Mouse (Mus musculus): ENCODE measurements around the gene Slc34a1. TPM values are rescaled to one million over a fixed set of nuclear protein-coding genes. Genes with fewer than 3 reads are reported as not detected.
"Not testable (repeated sequence)": the region's sequence is repeated elsewhere in the genome, so short reads cannot be mapped to it uniquely, and the experiment has no call there.

Slc34a1 gene
- polyA plus RNA-seq, 1 experiment from 2014 or later: not detected

DNA sequence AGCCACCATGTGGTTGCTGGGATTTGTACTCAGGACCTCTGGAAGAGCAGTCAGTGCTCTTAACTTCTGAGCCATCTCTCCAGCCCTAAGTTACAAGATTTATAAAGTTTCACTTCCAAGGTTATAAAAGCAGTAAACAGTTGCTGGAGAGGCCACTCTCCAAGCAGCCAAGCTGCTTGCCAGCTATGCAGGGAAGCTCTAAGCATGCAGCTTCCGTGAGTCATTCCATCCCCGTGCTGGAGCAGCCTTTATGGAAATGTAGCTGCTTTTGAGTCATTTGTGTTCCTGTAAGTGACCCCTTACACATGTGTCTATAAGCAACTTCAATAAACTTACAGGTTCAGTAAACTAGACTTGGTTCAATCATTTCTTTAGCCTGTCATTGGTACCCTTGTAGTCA, 32.6 kb downstream of the Slc34a1 start:
- Histone ChIP-seq H3K9ac (ENCODE audit: low read length) (no peak overlapping the region), H3K36me3 (ENCODE audit: control insufficient read depth, insufficient read depth, low read length) (no peaks in the 10 kb centered on the region), H3K4me1 (ENCODE audit: control insufficient read depth, insufficient read depth, low read length) (no peaks in the 10 kb centered on the region), H3K9me3 (ENCODE audit: control insufficient read depth, low read length) (no peaks in the 10 kb centered on the region; the same call in 1 of the 2 replicates), H3K27ac (ENCODE audit: low read depth, low read length) (no peak overlapping the region), H3K4me2 (no peak overlapping the region), H3K4me3 (ENCODE audit: low read depth, low read length) (no peak overlapping the region), H3K27me3 (ENCODE audit: control insufficient read depth, insufficient read depth, low read length) (no peaks in the 10 kb centered on the region)
- ATAC-seq (ENCODE audit: low FRiP score) (no peak), DNase-seq (ENCODE audit: low spot score, missing footprints) (peak; percentile 23)
- WGBS: 95% methylated on average over 2 of the region's 2 CpGs

DNA sequence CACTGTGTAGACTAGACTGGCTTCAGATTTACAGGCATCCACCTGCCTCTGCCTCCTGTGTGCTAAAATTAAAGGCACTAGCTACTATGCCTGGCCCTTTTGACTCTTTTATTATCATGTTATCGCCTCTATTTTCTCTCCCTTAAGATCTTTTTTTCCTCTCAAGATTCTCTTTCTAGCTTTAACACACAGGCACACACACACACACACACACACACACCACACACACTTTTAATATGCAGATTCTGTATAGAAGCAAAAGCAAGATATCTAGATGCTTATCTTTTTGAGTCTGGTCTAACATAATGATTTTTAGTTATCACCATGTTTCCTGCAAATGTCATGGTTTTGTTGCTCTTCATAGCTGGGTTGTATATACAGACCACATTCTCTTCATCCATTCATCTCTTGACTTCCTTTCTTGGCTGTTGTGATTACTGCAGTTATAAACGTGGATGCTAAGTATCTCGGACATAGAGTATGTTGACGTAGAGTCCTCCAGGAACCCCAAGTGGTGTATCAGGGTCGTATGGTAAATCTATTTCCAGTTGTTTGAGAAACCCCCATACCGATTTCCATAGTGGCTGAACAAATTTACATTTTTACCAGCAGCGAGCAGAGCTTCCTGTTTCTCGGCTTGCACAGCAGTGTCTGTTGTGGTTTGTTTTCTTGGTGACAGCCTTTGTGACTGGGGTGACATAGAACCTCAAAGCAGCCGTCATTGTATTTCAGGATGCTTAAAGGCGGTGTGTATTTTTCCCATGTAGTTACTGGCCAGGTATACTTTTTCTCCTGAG, 34.1 kb downstream of the Slc34a1 start:
- no peaks in the 10 kb centered on the region for H3K27me3 ChIP-seq (ENCODE audit: control insufficient read depth, insufficient read depth, low read length)
- no peak overlapping the region for H3K9ac ChIP-seq (ENCODE audit: low read length)
- H3K27ac ChIP-seq (ENCODE audit: low read depth, low read length): no peak overlapping the region
- H3K4me2 ChIP-seq: no peak overlapping the region
- H3K4me3 ChIP-seq (ENCODE audit: low read depth, low read length): no peak overlapping the region
- no peaks in the 10 kb centered on the region; the same call in 1 of the 2 replicates for H3K9me3 ChIP-seq (ENCODE audit: control insufficient read depth, low read length)
- DNase-seq (ENCODE audit: low spot score, missing footprints) (peak; percentile 73), ATAC-seq (ENCODE audit: low FRiP score) (no peak)
- H3K36me3 ChIP-seq (ENCODE audit: control insufficient read depth, insufficient read depth, low read length): no peaks in the 10 kb centered on the region
- H3K4me1 ChIP-seq (ENCODE audit: control insufficient read depth, insufficient read depth, low read length): no peaks in the 10 kb centered on the region
- 78% methylated on average over 10 of the region's 10 CpGs for WGBS

DNA sequence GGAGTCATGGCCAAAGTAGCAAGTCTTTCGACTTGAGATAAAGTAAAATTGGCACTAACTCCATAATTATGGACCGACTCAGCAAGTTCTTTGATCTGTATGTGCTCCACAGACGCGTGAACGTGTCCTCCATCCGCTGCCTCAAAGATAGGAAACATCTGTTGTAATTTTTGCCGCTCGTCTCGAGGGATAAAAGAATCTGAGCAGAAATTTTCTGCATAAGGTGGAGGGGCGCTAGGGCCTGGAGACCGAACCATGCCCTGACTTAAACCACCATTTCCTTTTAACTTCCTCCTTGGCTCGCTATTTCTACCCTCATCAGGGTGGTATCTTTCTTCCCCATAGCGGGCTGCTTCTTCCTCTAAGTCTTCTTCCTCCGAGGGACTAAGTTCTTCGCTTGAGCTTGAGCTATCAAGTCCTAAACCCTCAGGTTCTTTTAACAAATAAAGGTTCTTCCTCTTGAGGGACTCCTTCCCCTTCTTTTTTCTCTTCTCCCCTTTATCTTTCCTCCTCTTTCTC, 39.2 kb downstream of the Slc34a1 start:
- not testable (repeated sequence) for H3K9ac ChIP-seq (ENCODE audit: low read length); H3K4me2 ChIP-seq
- 91% methylated on average over 15 of the region's 15 CpGs for WGBS

DNA sequence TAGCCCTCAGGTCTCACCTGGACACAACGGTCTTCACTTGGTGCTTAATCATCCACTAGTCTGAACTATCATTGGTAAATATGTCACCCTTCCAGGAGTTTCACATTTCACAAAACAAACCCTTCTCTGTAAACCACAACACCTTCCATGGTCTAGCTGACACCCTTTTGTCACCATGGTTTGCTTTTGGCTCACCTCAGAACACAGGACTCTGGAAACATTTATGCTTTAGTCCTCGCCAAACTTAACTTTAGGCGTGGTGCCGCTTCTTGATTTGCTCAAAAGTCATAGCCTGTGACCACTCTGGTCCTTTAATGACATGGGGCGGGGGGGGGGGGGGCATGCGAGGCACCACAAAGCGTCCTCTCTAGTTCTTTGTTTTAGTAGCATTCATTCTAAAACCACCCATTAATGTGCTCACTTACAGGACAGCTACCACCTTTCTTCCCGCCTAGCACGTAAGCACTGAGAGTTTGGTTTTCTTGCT, 45.9 kb downstream of the Slc34a1 start:
- Histone ChIP-seq H3K27me3 (ENCODE audit: control insufficient read depth, insufficient read depth, low read length) (no peaks in the 10 kb centered on the region), H3K4me2 (peak overlapping the region; percentile 84), H3K9me3 (ENCODE audit: control insufficient read depth, low read length) (no peaks in the 10 kb centered on the region), H3K27ac (ENCODE audit: low read depth, low read length) (no peak overlapping the region), H3K4me3 (ENCODE audit: low read depth, low read length) (peak overlapping the region; percentile 73), H3K36me3 (ENCODE audit: control insufficient read depth, insufficient read depth, low read length) (no peaks in the 10 kb centered on the region), H3K9ac (ENCODE audit: low read length) (peak overlapping the region; percentile 60), H3K4me1 (ENCODE audit: control insufficient read depth, insufficient read depth, low read length) (peaks cover 18% of the 10 kb centered on the region)
- DNase-seq (ENCODE audit: low spot score, missing footprints): peak; percentile 80
- no peak for ATAC-seq (ENCODE audit: low FRiP score)
- 49% methylated on average over 9 of the region's 9 CpGs for WGBS

More for the DNA sequence above, 39.2 kb downstream of the Slc34a1 start:
- not testable (repeated sequence) for H3K4me3 ChIP-seq (ENCODE audit: low read depth, low read length); H3K9me3 ChIP-seq (ENCODE audit: control insufficient read depth, low read length); H3K27ac ChIP-seq (ENCODE audit: low read depth, low read length); ATAC-seq (ENCODE audit: low FRiP score); H3K36me3 ChIP-seq (ENCODE audit: control insufficient read depth, insufficient read depth, low read length); DNase-seq (ENCODE audit: low spot score, missing footprints); H3K27me3 ChIP-seq (ENCODE audit: control insufficient read depth, insufficient read depth, low read length); H3K4me1 ChIP-seq (ENCODE audit: control insufficient read depth, insufficient read depth, low read length)

DNA sequence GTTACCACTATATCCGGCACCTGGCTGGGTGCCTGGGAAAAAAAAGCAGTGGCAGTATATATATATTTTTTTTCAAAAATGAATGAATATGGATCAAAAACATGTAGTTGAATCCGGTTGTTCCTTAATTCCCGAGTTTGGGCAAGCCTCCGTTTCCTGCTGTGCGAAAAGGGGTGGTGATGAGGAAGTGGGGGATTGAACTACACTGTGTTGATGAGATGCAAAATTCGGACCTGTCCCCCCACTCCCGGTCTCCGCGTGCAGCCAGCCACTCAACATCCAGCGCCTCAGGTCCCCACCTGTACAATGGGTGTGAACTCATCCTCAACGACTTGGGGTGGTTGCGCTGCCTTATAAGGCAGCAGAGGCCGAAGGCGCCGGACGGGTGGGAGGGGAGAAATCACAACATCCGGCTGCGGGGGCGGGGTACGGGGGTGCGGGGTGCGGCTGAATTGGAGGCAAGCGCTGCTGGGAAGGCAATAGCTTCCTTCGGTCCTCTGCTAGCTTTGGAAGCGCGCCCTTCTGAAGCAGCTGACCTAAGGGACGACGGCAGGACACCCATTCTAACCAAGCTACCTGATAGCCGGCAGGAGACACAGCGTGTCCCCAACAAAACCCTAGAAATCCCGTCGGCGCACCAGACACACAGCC, 46.4 kb downstream of the Slc34a1 start:
- Histone ChIP-seq H3K27me3 (ENCODE audit: control insufficient read depth, insufficient read depth, low read length) (no peaks in the 10 kb centered on the region), H3K27ac (ENCODE audit: low read depth, low read length) (peak overlapping the region; percentile 80), H3K4me2 (peak overlapping the region; percentile 84), H3K4me3 (ENCODE audit: low read depth, low read length) (peak overlapping the region; percentile 73), H3K36me3 (ENCODE audit: control insufficient read depth, insufficient read depth, low read length) (no peaks in the 10 kb centered on the region), H3K4me1 (ENCODE audit: control insufficient read depth, insufficient read depth, low read length) (peaks cover 18% of the 10 kb centered on the region), H3K9me3 (ENCODE audit: control insufficient read depth, low read length) (no peaks in the 10 kb centered on the region), H3K9ac (ENCODE audit: low read length) (peak overlapping the region; percentile 60)
- ATAC-seq (ENCODE audit: low FRiP score) (peak; percentile 62), DNase-seq (ENCODE audit: low spot score, missing footprints) (no peak)
- 1% methylated on average over 33 of the region's 33 CpGs for WGBS

DNA sequence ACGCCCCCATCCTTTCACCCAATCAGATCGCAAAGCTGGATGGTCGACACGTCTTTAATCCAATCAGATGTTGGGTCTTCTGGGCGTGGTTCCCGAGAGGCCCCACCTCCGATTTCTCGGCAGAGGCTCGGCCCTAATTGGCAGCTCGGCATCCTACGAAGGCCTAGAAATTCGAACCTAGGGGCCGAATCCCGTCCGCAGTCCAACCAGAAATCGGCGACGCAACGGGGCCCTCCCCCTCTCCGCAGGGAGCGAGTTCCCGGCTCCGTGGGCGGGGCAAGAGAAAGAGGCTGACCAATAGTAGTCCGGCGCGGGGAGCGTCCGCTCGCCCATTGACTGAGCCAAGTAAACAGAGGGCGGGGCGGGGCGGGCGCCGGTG, 46.9 kb downstream of the Slc34a1 start, which contains the start of gene Grk6:
Gene Grk6, plus strand, starts transcription at position 136 of the 379 bp plus-strand sequence.
- DNase-seq (ENCODE audit: low spot score, missing footprints) (peak; percentile 100), ATAC-seq (ENCODE audit: low FRiP score) (peak; percentile 97)
- no peaks in the 10 kb centered on the region for H3K9me3 ChIP-seq (ENCODE audit: control insufficient read depth, low read length)
- H3K27me3 ChIP-seq (ENCODE audit: control insufficient read depth, insufficient read depth, low read length): no peaks in the 10 kb centered on the region
- H3K9ac ChIP-seq (ENCODE audit: low read length): peak within 1 kb of the TSS; percentile 94
- under 1% methylated on average over 34 of the region's 35 CpGs for WGBS
- no peaks in the 10 kb centered on the region for H3K36me3 ChIP-seq (ENCODE audit: control insufficient read depth, insufficient read depth, low read length)
- H3K4me3 ChIP-seq (ENCODE audit: low read depth, low read length): peak within 1 kb of the TSS; percentile 73
- peaks cover 18% of the 10 kb centered on the region for H3K4me1 ChIP-seq (ENCODE audit: control insufficient read depth, insufficient read depth, low read length)
- peak within 1 kb of the TSS; percentile 83 for H3K27ac ChIP-seq (ENCODE audit: low read depth, low read length)
- H3K4me2 ChIP-seq: peak within 1 kb of the TSS; percentile 84

DNA sequence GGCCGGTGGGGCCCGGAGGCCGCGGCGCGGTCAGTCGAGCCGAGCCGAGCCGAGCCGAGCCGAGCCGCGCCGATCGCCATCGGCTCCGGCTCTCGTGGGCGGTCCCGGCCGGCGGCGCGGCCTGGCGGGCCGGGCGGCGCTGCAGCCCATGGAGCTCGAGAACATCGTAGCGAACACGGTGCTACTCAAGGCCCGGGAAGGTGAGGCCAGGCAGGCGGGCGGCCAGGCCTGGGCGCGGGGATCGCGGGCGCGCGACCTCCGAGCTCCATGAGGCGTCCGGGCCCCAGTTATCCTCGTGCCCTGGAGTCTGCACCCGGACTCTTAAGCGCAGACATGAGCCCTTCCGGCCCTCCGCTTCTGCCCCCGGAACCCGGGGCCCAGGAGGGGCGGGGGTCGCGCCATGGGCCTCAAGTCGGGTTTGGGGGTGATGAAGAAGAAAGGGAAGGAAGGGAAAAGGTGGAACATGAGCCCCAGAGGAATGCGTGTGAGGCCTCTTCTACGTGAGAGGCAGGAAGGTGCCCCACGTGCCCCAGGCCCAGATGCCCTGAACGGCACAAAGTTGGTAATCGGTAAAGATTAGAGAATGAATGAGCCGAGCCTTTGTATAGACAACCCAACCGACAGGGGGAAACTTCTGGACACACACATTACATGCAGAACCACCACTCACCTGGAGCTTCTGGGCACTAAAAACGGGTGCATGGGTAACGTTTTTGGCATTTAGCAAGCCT, 47.5 kb downstream of the Slc34a1 start:
- no peak for ATAC-seq (ENCODE audit: low FRiP score)
- Histone ChIP-seq H3K27ac (ENCODE audit: low read depth, low read length) (peak overlapping the region; percentile 83), H3K9me3 (ENCODE audit: control insufficient read depth, low read length) (no peaks in the 10 kb centered on the region), H3K27me3 (ENCODE audit: control insufficient read depth, insufficient read depth, low read length) (no peaks in the 10 kb centered on the region), H3K36me3 (ENCODE audit: control insufficient read depth, insufficient read depth, low read length) (peaks cover 1% of the 10 kb centered on the region; the same call in 1 of the 2 replicates), H3K9ac (ENCODE audit: low read length) (peak overlapping the region; percentile 94), H3K4me2 (peak overlapping the region; percentile 84), H3K4me1 (ENCODE audit: control insufficient read depth, insufficient read depth, low read length) (peaks cover 18% of the 10 kb centered on the region), H3K4me3 (ENCODE audit: low read depth, low read length) (peak overlapping the region; percentile 73)
- DNase-seq (ENCODE audit: low spot score, missing footprints): peak; percentile 96
- under 1% methylated on average over 50 of the region's 66 CpGs for WGBS

DNA sequence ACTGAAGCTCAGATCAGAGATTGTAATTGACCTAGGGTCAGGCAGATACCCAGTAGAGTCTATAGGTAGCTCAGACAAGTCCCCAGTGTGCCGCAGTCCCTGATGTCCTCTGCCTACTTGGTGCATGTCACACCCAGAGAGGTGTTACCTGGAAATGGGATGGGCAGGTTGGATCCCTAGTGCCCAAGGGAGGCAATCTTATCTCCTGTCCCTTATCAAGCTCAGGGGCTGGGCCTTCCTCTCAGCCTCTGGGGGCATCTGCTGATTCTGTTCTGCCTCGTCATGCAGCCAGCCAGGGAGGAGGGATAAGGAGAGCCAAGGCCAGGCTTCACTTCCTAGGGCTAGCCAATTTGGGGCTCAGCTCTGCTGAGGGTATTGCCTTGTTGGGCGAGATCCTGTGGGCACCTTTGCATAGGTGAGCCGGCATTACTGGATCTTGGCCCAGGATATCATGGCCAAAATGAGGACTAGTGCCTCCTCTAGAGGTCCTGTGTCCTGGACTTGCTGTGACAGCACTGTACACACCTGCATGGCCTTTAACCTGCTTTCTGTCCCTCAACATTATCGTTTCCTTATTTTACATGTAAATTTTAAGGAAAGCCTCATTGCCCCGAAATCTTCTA, 48.6 kb downstream of the Slc34a1 start:
- Histone ChIP-seq H3K4me2 (peak overlapping the region; percentile 84), H3K9ac (ENCODE audit: low read length) (peak overlapping the region; percentile 94), H3K27ac (ENCODE audit: low read depth, low read length) (no peak overlapping the region), H3K36me3 (ENCODE audit: control insufficient read depth, insufficient read depth, low read length) (peaks cover 12% of the 10 kb centered on the region), H3K4me3 (ENCODE audit: low read depth, low read length) (peak overlapping the region; percentile 73), H3K4me1 (ENCODE audit: control insufficient read depth, insufficient read depth, low read length) (peaks cover 18% of the 10 kb centered on the region), H3K9me3 (ENCODE audit: control insufficient read depth, low read length) (no peaks in the 10 kb centered on the region), H3K27me3 (ENCODE audit: control insufficient read depth, insufficient read depth, low read length) (no peaks in the 10 kb centered on the region)
- peak; percentile 82 for DNase-seq (ENCODE audit: low spot score, missing footprints)
- ATAC-seq (ENCODE audit: low FRiP score): no peak
- 84% methylated on average over 6 of the region's 6 CpGs for WGBS
